ENCODE assay signal across 11 mouse cellular contexts in genomic region chr4:63399691-63400270, GRCm38 (mm10). TPM values are rescaled to one million over a fixed set of nuclear protein-coding genes. Genes with fewer than 3 reads are reported as not detected.
DNase-seq lines count a peak whose midpoint lies in the region; ATAC-seq and TF ChIP-seq lines count a peak whose summit lies in the region.
"Had no signal": no experiment of that assay in that cellular context is flagged by ENCODE, and none has a peak within 500 bp of the region (broad histone marks: within the 10 kb centered on the region; RNA-seq: fewer than 3 reads in every experiment).

No protein-coding gene starts in this region.

- H3K27ac ChIP-seq in hindbrain, embryonic 12.5 days: 0 out of 2 replicates have a peak overlapping the region, but pooled peaks have one; percentile 36
- H3K27ac ChIP-seq in hindbrain, embryonic 14.5 days: no peak overlapping the region
- peak overlapping the region; percentile 75 for H3K27ac ChIP-seq in embryonic facial prominence, embryonic 13.5 days
- H3K27ac ChIP-seq in limb, embryonic 14.5 days (replicated peaks; ENCODE audit: low read depth, low read length): peak overlapping the region; percentile 52
- H3K27ac ChIP-seq: midbrain, embryonic 12.5 days had no signal

- peaks cover 47% of the 10 kb centered on the region for H3K4me1 ChIP-seq in hindbrain, embryonic 12.5 days
- H3K4me1 ChIP-seq in hindbrain, embryonic 14.5 days (replicated peaks; ENCODE audit: control insufficient read depth, insufficient read depth, low read length): peaks cover 24% of the 10 kb centered on the region
- peaks cover 69% of the 10 kb centered on the region for H3K4me1 ChIP-seq in embryonic facial prominence, embryonic 13.5 days
- H3K4me1 ChIP-seq in limb, embryonic 14.5 days (ENCODE audit: control insufficient read depth, insufficient read depth, low read length): peaks cover 45% of the 10 kb centered on the region

- TF ChIP-seq POLR2A in limb, embryonic 14.5 days (IDR thresholded peaks at IDR 0.05; ENCODE audit: borderline replicate concordance, extremely low read depth, insufficient read depth, insufficient read length): no peak

- WGBS in hindbrain, embryonic 12.5 days: 60% methylated on average over 6 of the region's 8 CpGs
- 53% methylated on average over 8 of the region's 8 CpGs for WGBS in hindbrain, embryonic 14.5 days
- 64% methylated on average over 8 of the region's 8 CpGs for WGBS in embryonic facial prominence, embryonic 13.5 days
- WGBS in limb, embryonic 14.5 days: 49% methylated on average over 7 of the region's 8 CpGs

- no peak overlapping the region for H3K4me2 ChIP-seq in hindbrain, embryonic 12.5 days (replicated peaks)
- no peak overlapping the region for H3K4me2 ChIP-seq in hindbrain, embryonic 14.5 days (replicated peaks)
- H3K4me2 ChIP-seq in embryonic facial prominence, embryonic 13.5 days: no peak overlapping the region
- 0 out of 2 replicates have a peak overlapping the region, but pooled peaks have one; percentile 2 for H3K4me2 ChIP-seq in limb, embryonic 14.5 days (replicated peaks; ENCODE audit: low read depth, low read length, severe bottlenecking)
- H3K4me2 ChIP-seq: midbrain, embryonic 12.5 days had no signal

- H3K4me3 ChIP-seq in hindbrain, embryonic 12.5 days: no peak overlapping the region
- no peak overlapping the region for H3K4me3 ChIP-seq in hindbrain, embryonic 14.5 days (replicated peaks; ENCODE audit: low read length)
- no peak overlapping the region for H3K4me3 ChIP-seq in embryonic facial prominence, embryonic 13.5 days
- H3K4me3 ChIP-seq in limb, embryonic 14.5 days (replicated peaks; ENCODE audit: low read length): no peak overlapping the region
- H3K4me3 ChIP-seq: midbrain, embryonic 12.5 days had no signal

- H3K36me3 ChIP-seq in hindbrain, embryonic 12.5 days: peaks cover 7% of the 10 kb centered on the region
- peaks cover 2% of the 10 kb centered on the region; the same call in 1 of the 2 replicates for H3K36me3 ChIP-seq in hindbrain, embryonic 14.5 days (replicated peaks; ENCODE audit: control insufficient read depth, insufficient read depth)
- H3K36me3 ChIP-seq in embryonic facial prominence, embryonic 13.5 days: peaks cover 24% of the 10 kb centered on the region
- peaks cover 19% of the 10 kb centered on the region for H3K36me3 ChIP-seq in limb, embryonic 14.5 days (ENCODE audit: control insufficient read depth, insufficient read depth, low read length)

- no peak overlapping the region for H3K9ac ChIP-seq in hindbrain, embryonic 12.5 days
- no peak overlapping the region for H3K9ac ChIP-seq in hindbrain, embryonic 14.5 days
- H3K9ac ChIP-seq in embryonic facial prominence, embryonic 13.5 days: peak overlapping the region; percentile 3; the same call in 1 of the 2 replicates
- no peak overlapping the region for H3K9ac ChIP-seq in limb, embryonic 14.5 days (ENCODE audit: low read depth, low read length, severe bottlenecking)
- H3K9ac ChIP-seq: midbrain, embryonic 12.5 days had no signal

- no peaks in the 10 kb centered on the region for H3K9me3 ChIP-seq in hindbrain, embryonic 12.5 days (replicated peaks)
- no peaks in the 10 kb centered on the region for H3K9me3 ChIP-seq in hindbrain, embryonic 14.5 days (ENCODE audit: control insufficient read depth, low read length)
- H3K9me3 ChIP-seq in embryonic facial prominence, embryonic 13.5 days: no peaks in the 10 kb centered on the region
- H3K9me3 ChIP-seq in limb, embryonic 14.5 days (ENCODE audit: control insufficient read depth, low read length): no peaks in the 10 kb centered on the region
- H3K9me3 ChIP-seq: midbrain, embryonic 12.5 days had no signal

- H3K27me3 ChIP-seq in hindbrain, embryonic 12.5 days: no peaks in the 10 kb centered on the region
- H3K27me3 ChIP-seq in hindbrain, embryonic 14.5 days (ENCODE audit: control insufficient read depth, insufficient read depth, low read length): no peaks in the 10 kb centered on the region
- no peaks in the 10 kb centered on the region for H3K27me3 ChIP-seq in embryonic facial prominence, embryonic 13.5 days
- H3K27me3 ChIP-seq in limb, embryonic 14.5 days (ENCODE audit: control insufficient read depth, insufficient read depth, low read length): no peaks in the 10 kb centered on the region
- H3K27me3 ChIP-seq: midbrain, embryonic 12.5 days had no signal

- DNase-seq in hindbrain, embryonic 14.5 days (ENCODE audit: low spot score): no peak
- peak; percentile 73 for DNase-seq in 3T3-L1 (ENCODE audit: low read depth, low spot score)
- peak; percentile 43 for DNase-seq in limb, embryonic 14.5 days (ENCODE audit: low spot score)
- DNase-seq in left cerebral cortex, postnatal 10 days (ENCODE audit: extremely low spot score in 1 of 2, low spot score in 2 of 2): no peak
- DNase-seq in urinary bladder, postnatal 10 days (ENCODE audit: low spot score): no peak
- DNase-seq: cerebellum, adult 9-11 months had no signal

- intact Hi-C loops in left cerebral cortex, postnatal 10 days (cut with DNase I): no loop called here

- ATAC-seq in hindbrain, embryonic 12.5 days (ENCODE audit: low FRiP score): no peak
- no peak for ATAC-seq in hindbrain, embryonic 14.5 days (ENCODE audit: low FRiP score)
- ATAC-seq in embryonic facial prominence, embryonic 13.5 days (ENCODE audit: insufficient number of reproducible peaks, insufficient read depth, low FRiP score, low TSS enrichment, low read depth): no peak
- no peak for ATAC-seq in limb, embryonic 14.5 days (ENCODE audit: low FRiP score, low read depth)
- no peak for ATAC-seq in megakaryocyte progenitor cell, adult 5-6 weeks (replicated peaks; ENCODE audit: poor library complexity)

RNA-seq across cellular contexts. Expression of gene Akna, which starts 3.4 kb away (rescaled TPM):
- 10.4 and 10.9 TPM in 2 replicates for polyA plus RNA-seq in hindbrain, embryonic 12.5 days (2016; fragmentation: Nextera tagmentation; extraction: Ambion mirVana)
- polyA plus RNA-seq in hindbrain, embryonic 14.5 days (2014; fragmentation: Nextera tagmentation; extraction: Ambion mirVana): 3.9 and 4.6 TPM in 2 replicates
- polyA plus RNA-seq in embryonic facial prominence, embryonic 13.5 days (2015; fragmentation: Nextera tagmentation; extraction: Ambion mirVana): 9.7 and 10.0 TPM in 2 replicates
- polyA plus RNA-seq in limb, embryonic 14.5 days (2012; rRNA removed): 6.2 and 7.1 TPM in 2 replicates
- polyA plus RNA-seq in limb, embryonic 14.5 days (2014; fragmentation: Nextera tagmentation; extraction: Ambion mirVana): 5.4 and 7.0 TPM in 2 replicates
- total RNA-seq in megakaryocyte progenitor cell, adult 5-6 weeks (2015): 20.9 and 26.7 TPM in 2 replicates
- 11.8 and 13.7 TPM in 2 replicates for total RNA-seq in megakaryocyte progenitor cell, adult 5-6 weeks (2017)
- 1 to 10 TPM; 3.4 to 4.8 TPM for total RNA-seq in left cerebral cortex, postnatal 10 days (2021)

RNA-seq across cellular contexts. Expression of gene Orm2, which starts 37.5 kb away (rescaled TPM):
- polyA plus RNA-seq in hindbrain, embryonic 12.5 days (2016; fragmentation: Nextera tagmentation; extraction: Ambion mirVana): not detected in 2 replicates
- not detected in 2 replicates for polyA plus RNA-seq in hindbrain, embryonic 14.5 days (2014; fragmentation: Nextera tagmentation; extraction: Ambion mirVana)
- polyA plus RNA-seq in embryonic facial prominence, embryonic 13.5 days (2015; fragmentation: Nextera tagmentation; extraction: Ambion mirVana): not detected in 2 replicates
- polyA plus RNA-seq in limb, embryonic 14.5 days (2012; rRNA removed): not detected in 2 replicates
- not detected in 2 replicates for polyA plus RNA-seq in limb, embryonic 14.5 days (2014; fragmentation: Nextera tagmentation; extraction: Ambion mirVana)
- total RNA-seq in megakaryocyte progenitor cell, adult 5-6 weeks (2015): not detected in 2 replicates
- not detected in 2 replicates for total RNA-seq in megakaryocyte progenitor cell, adult 5-6 weeks (2017)
- total RNA-seq in left cerebral cortex, postnatal 10 days (2021): not detected
- total RNA-seq: MEL had no signal
- polyA plus RNA-seq: midbrain, embryonic 12.5 days had no signal

RNA-seq across cellular contexts. Expression of gene Orm3, which starts 43.8 kb away (rescaled TPM):
- not detected in 2 replicates for polyA plus RNA-seq in hindbrain, embryonic 12.5 days (2016; fragmentation: Nextera tagmentation; extraction: Ambion mirVana)
- not detected in 2 replicates for polyA plus RNA-seq in hindbrain, embryonic 14.5 days (2014; fragmentation: Nextera tagmentation; extraction: Ambion mirVana)
- not detected in 2 replicates for polyA plus RNA-seq in embryonic facial prominence, embryonic 13.5 days (2015; fragmentation: Nextera tagmentation; extraction: Ambion mirVana)
- polyA plus RNA-seq in limb, embryonic 14.5 days (2012; rRNA removed): not detected in 2 replicates
- not detected in 2 replicates for polyA plus RNA-seq in limb, embryonic 14.5 days (2014; fragmentation: Nextera tagmentation; extraction: Ambion mirVana)
- total RNA-seq in megakaryocyte progenitor cell, adult 5-6 weeks (2015): not detected in 2 replicates
- not detected in 2 replicates for total RNA-seq in megakaryocyte progenitor cell, adult 5-6 weeks (2017)
- total RNA-seq in left cerebral cortex, postnatal 10 days (2021): not detected
- total RNA-seq: MEL had no signal
- polyA plus RNA-seq: midbrain, embryonic 12.5 days had no signal

RNA-seq across cellular contexts. Expression of gene Orm1, which starts 55.4 kb away (rescaled TPM):
- not detected in 2 replicates for polyA plus RNA-seq in hindbrain, embryonic 12.5 days (2016; fragmentation: Nextera tagmentation; extraction: Ambion mirVana)
- not detected in 2 replicates for polyA plus RNA-seq in hindbrain, embryonic 14.5 days (2014; fragmentation: Nextera tagmentation; extraction: Ambion mirVana)
- polyA plus RNA-seq in embryonic facial prominence, embryonic 13.5 days (2015; fragmentation: Nextera tagmentation; extraction: Ambion mirVana): not detected in 2 replicates
- 0.28 TPM in 1 of 2 replicates, not detected in the other for polyA plus RNA-seq in limb, embryonic 14.5 days (2012; rRNA removed)
- 0.43 and 1.6 TPM in 2 replicates for polyA plus RNA-seq in limb, embryonic 14.5 days (2014; fragmentation: Nextera tagmentation; extraction: Ambion mirVana)
- total RNA-seq in megakaryocyte progenitor cell, adult 5-6 weeks (2015): 1.5 and 4.2 TPM in 2 replicates
- total RNA-seq in megakaryocyte progenitor cell, adult 5-6 weeks (2017): 4.7 and 6.6 TPM in 2 replicates
- not detected for total RNA-seq in left cerebral cortex, postnatal 10 days (2021)
- total RNA-seq: MEL had no signal
- polyA plus RNA-seq: midbrain, embryonic 12.5 days had no signal

Comparison
In these comparisons a context has a peak if more than half of its experiments do, and no peak if none do; other contexts are left out.
1. DNase-seq: peak in 3T3-L1 (single experiment) and limb, embryonic 14.5 days (single experiment); none in hindbrain, embryonic 14.5 days (single experiment), left cerebral cortex, postnatal 10 days (0 of 2) and urinary bladder, postnatal 10 days (single experiment).